Mouse (Mus musculus): ENCODE measurements around the gene Akap11.

- no peak for TF ChIP-seq CTCF (IDR thresholded peaks at IDR 0.05; ENCODE audit: low read depth)
- no peak for TF ChIP-seq EP300 (optimal IDR thresholded peaks at IDR 0.05)
These were observed 44.0 kb downstream of the Akap11 start for GRCm38 (mm10) chr14:78492602-78493001.

All from stomach, postnatal 0 days (tissue).